Mouse (Mus musculus): ENCODE measurements around the gene Caprin2. TPM values are rescaled to one million over a fixed set of nuclear protein-coding genes. Genes with fewer than 3 reads are reported as not detected.

The Caprin2 gene
- total and polyA plus RNA-seq, 3 experiments, result 5.9 to 6.4 TPM; not detected in 1

DNA sequence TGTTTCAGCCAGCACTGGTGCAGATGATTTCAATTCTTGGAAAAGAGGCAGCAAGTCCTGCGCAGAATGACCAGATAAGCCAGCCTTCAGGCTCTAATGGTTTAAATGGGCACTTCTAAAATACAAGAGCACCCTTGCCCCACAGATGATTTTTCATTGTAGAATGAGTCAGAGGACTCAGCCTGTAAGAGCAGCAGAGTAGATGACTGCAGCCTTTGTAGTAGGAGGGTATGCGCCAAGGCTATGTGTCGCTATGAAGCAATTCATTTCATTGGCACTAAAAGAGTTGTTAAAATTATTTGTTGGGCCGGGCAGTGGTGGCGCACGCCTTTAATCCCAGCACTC is 442 bp upstream of the Caprin2 start:
- Histone ChIP-seq H3K79me2 (ENCODE audit: control insufficient read depth, insufficient read depth, low read length, poor library complexity) (no peaks in the 10 kb centered on the region; the same call in 1 of the 2 replicates), H3K36me3 (ENCODE audit: control insufficient read depth in 1 of 2, insufficient read depth in 2 of 2, low read length in 2 of 2) (peaks cover 0 to 16% of the 10 kb centered on the region in 2 experiments; a peak in 2 of 4 replicates), H3K27ac (ENCODE audit: control insufficient read depth, low read depth, low read length) (peak overlapping the region; percentile 59), H3K4me3 (ENCODE audit: control insufficient read depth in 1 of 2, insufficient read depth in 1 of 2, low read depth in 2 of 2, low read length in 2 of 2) (peak overlapping the region; percentile 72 to 80), H3K4me1 (ENCODE audit: control insufficient read depth in 1 of 2, insufficient read depth in 2 of 2, low read length in 2 of 2) (peaks cover 3 to 6% of the 10 kb centered on the region in 2 experiments; a peak in 3 of 4 replicates), H3K9ac (ENCODE audit: control insufficient read depth, low read depth, low read length, poor library complexity, severe bottlenecking) (peak overlapping the region; percentile 70), H3K9me3 (replicated peaks; ENCODE audit: insufficient read depth, low read length) (no peaks in the 10 kb centered on the region), H3K27me3 (ENCODE audit: control insufficient read depth in 1 of 2, insufficient read depth in 2 of 2, low read length in 2 of 2) (no peaks in the 10 kb centered on the region)
- TF ChIP-seq SMC3 (IDR thresholded peaks at IDR 0.05; ENCODE audit: low read depth, low read length), result no peak
- TF ChIP-seq SIN3A (IDR thresholded peaks at IDR 0.05; ENCODE audit: low read length), result 0 out of 2 replicates have a peak, but pooled peaks have one; percentile 1
- no peak for DNase-seq (ENCODE audit: low read depth, low spot score)

DNA sequence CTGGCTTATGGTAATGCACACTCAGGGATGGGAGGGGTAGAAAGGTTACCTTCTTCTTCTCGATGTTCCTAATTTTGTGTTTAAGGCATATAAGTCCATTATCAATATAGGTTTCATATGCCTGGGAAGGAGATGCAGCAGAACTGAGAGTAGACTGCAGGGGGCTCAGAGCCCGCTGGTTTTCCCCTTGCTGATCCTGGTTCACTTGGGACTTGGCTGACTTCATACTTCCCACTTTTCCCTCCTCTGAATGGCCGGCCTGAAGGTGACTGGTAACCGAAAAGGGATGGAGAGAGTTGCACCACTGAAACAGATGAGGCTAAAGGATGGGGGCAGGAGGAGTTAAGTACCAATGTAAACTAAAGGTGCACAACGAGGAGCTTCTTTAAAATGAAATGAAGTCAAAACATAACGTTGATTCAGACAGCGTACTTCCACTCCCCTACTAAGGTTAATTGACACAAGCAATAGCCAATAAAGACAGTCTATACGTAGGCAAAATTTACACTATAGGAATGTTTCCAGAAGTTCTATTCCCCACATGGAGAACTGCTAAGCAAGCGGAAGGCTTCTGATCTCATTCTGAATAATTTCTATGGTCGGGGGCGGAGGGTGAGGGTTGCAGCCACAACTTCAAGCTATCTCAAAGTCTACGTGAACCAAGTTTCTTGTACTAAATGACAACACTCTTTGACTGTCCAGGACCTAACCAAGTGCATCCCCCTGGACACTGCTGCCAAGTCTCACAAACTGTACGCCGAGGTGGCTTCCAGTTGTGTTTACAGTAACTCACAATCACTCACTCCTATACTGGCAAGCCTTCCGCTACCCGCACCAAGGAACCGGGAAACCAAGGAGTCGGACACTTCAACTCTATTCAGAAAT is 907 bp downstream of the Caprin2 start:
- H3K27ac ChIP-seq (ENCODE audit: control insufficient read depth, low read depth, low read length), result peak overlapping the region; percentile 15; the same call in 1 of the 2 replicates
- peak overlapping the region; percentile 80 to 81 for H3K4me3 ChIP-seq (ENCODE audit: control insufficient read depth in 1 of 2, insufficient read depth in 1 of 2, low read depth in 2 of 2, low read length in 2 of 2)
- H3K9ac ChIP-seq (ENCODE audit: control insufficient read depth, low read depth, low read length, poor library complexity, severe bottlenecking), result peak overlapping the region; percentile 77
- no peaks in the 10 kb centered on the region for H3K27me3 ChIP-seq (ENCODE audit: control insufficient read depth in 1 of 2, insufficient read depth in 2 of 2, low read length in 2 of 2)
- H3K4me1 ChIP-seq (ENCODE audit: control insufficient read depth in 1 of 2, insufficient read depth in 2 of 2, low read length in 2 of 2), result peaks cover 3 to 6% of the 10 kb centered on the region in 2 experiments; a peak in 3 of 4 replicates
- peak; percentile 76 for DNase-seq (ENCODE audit: low read depth, low spot score)
- H3K79me2 ChIP-seq (ENCODE audit: control insufficient read depth, insufficient read depth, low read length, poor library complexity), result no peaks in the 10 kb centered on the region; the same call in 1 of the 2 replicates
- H3K9me3 ChIP-seq (replicated peaks; ENCODE audit: insufficient read depth, low read length), result no peaks in the 10 kb centered on the region
- peaks cover 0 to 16% of the 10 kb centered on the region in 2 experiments; a peak in 2 of 4 replicates for H3K36me3 ChIP-seq (ENCODE audit: control insufficient read depth in 1 of 2, insufficient read depth in 2 of 2, low read length in 2 of 2)
- TF ChIP-seq KAT2A (conservative IDR thresholded peaks at IDR 0.05; ENCODE audit: low read depth, low read length) (0 out of 2 replicates have a peak, but pooled peaks have one; percentile 8), BHLHE40 (IDR thresholded peaks at IDR 0.05; ENCODE audit: borderline replicate concordance, low read depth, low read length) (no peak), CHD2 (IDR thresholded peaks at IDR 0.05; ENCODE audit: low read length) (no peak), MAX (IDR thresholded peaks at IDR 0.05; ENCODE audit: low read length) (peak; percentile 13; the same call in 1 of the 2 replicates), TBP (IDR thresholded peaks at IDR 0.05; ENCODE audit: low read depth, low read length) (peak; percentile 56), JUND (IDR thresholded peaks at IDR 0.05; ENCODE audit: low read depth, low read length) (no peak), RAD21 (IDR thresholded peaks at IDR 0.05; ENCODE audit: low read depth, low read length) (no peak)

DNA sequence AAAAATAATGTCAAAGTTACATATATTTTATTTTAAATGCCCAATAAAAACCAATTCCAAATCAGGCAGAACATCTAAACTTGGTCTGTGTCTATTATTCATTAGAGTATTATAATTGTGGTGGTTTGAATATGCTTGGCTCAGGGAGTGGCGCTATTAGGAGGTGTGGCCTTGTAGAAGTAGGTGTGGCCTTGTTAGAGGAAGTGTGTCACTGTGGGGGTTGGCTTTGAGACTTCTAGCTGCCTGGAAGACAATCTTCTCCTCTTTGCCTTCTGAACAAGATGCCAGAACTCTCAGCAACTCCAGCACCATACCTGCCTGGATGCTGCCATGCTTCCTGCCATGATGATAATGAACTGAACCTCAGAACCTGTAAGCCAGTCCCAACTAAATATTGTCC is 22.1 kb downstream of the Caprin2 start:
- TF ChIP-seq GATA1 (IDR thresholded peaks at IDR 0.05; ENCODE audit: low read depth, low read length), result no peak
- no peak for TF ChIP-seq ZNF384 (IDR thresholded peaks at IDR 0.05; ENCODE audit: low read depth, low read length)
- TF ChIP-seq ETS1 (IDR thresholded peaks at IDR 0.05; ENCODE audit: low read depth, low read length), result no peak
- TF ChIP-seq CHD2 (IDR thresholded peaks at IDR 0.05; ENCODE audit: low read length), result no peak
- no peak for TF ChIP-seq EP300 (IDR thresholded peaks at IDR 0.05; ENCODE audit: low read depth in 1 of 2, low read length in 2 of 2)
- no peak for TF ChIP-seq MAX (IDR thresholded peaks at IDR 0.05; ENCODE audit: low read length)
- no peak for TF ChIP-seq NELFE (IDR thresholded peaks at IDR 0.05; ENCODE audit: low read depth, low read length)
- no peak for TF ChIP-seq ZMIZ1 (IDR thresholded peaks at IDR 0.05; ENCODE audit: low read depth, low read length)
- no peak for TF ChIP-seq POLR2AphosphoS2 (IDR thresholded peaks at IDR 0.05; ENCODE audit: low read length)
- no peak for TF ChIP-seq MAFK (IDR thresholded peaks at IDR 0.05; ENCODE audit: borderline replicate concordance, low read depth, low read length)
- no peak overlapping the region for H3K4me3 ChIP-seq (ENCODE audit: control insufficient read depth in 1 of 2, insufficient read depth in 1 of 2, low read depth in 2 of 2, low read length in 2 of 2)
- no peaks in the 10 kb centered on the region for H3K36me3 ChIP-seq (ENCODE audit: control insufficient read depth in 1 of 2, insufficient read depth in 2 of 2, low read length in 2 of 2)
- H3K9ac ChIP-seq (ENCODE audit: control insufficient read depth, low read depth, low read length, poor library complexity, severe bottlenecking), result no peak overlapping the region
- H3K79me2 ChIP-seq (ENCODE audit: control insufficient read depth, insufficient read depth, low read length, poor library complexity), result no peaks in the 10 kb centered on the region
- H3K9me3 ChIP-seq (replicated peaks; ENCODE audit: insufficient read depth, low read length), result no peaks in the 10 kb centered on the region
- DNase-seq (ENCODE audit: low read depth, low spot score), result peak; percentile 20
- H3K27me3 ChIP-seq (ENCODE audit: control insufficient read depth in 1 of 2, insufficient read depth in 2 of 2, low read length in 2 of 2), result no peaks in the 10 kb centered on the region
- no peaks in the 10 kb centered on the region for H3K4me1 ChIP-seq (ENCODE audit: control insufficient read depth in 1 of 2, insufficient read depth in 2 of 2, low read length in 2 of 2)
- H3K27ac ChIP-seq (ENCODE audit: control insufficient read depth, low read depth, low read length), result no peak overlapping the region
